Mouse (Mus musculus): Measurements from ENCODE around the gene 4930519G04Rik.
"Not testable (repeated sequence)": the region's sequence is repeated elsewhere in the genome, so short reads cannot be mapped to it uniquely, and the experiment has no call there.

Gene 4930519G04Rik

DNA sequence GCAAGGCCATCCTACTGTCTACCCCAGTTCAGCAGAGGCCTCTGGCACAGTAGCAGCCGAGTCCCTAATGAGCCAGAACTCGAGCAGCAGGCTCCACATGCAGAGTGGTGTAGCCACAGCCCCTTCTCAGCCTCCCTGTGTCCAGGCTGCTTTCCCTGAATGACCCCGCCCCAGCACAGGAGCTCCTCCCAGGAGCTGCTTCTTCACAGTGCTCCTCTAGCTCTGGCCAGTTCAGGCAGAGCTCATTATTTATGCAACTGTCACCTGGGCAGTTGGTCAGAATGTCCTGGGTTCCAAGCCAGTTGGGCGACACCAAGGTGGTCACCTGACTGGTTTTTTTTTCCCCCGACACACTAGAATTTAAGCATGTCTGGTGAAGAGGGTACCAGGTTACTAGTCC is at the start of gene 4930519G04Rik:
Gene 4930519G04Rik, plus strand, starts transcription at position 301 of the 400 bp plus-strand sequence.
- DNase-seq (ENCODE audit: low read depth in 1 of 2, low spot score in 2 of 2): not testable (repeated sequence)

DNA sequence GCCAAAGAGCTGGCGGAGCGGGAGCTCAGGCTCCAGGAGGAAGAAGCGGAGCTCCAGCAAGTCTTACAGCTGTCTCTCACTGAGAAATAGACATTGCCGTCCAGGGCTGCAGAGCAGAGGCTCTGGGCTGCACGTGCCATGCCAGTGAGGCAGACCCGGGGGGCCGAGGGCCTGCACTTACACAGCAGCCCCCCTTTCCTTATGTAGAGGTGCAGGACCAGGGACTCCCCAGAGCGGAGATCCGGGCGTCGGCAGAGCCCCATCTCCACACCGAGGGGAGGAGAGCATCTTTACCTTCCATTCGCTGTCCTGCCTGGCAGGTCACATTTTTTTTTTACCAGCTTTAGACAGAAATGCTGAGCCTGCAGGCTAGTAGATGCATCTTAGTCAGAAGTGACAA is 49.1 kb upstream of the 4930519G04Rik start:
- DNase-seq (ENCODE audit: low read depth in 1 of 2, low spot score in 2 of 2): no peak

GRCm38 (mm10) chr5:114804958-114805357 is 48.5 kb upstream of the 4930519G04Rik start:
- no peak for DNase-seq (ENCODE audit: low read depth in 1 of 2, low spot score in 2 of 2)

DNA sequence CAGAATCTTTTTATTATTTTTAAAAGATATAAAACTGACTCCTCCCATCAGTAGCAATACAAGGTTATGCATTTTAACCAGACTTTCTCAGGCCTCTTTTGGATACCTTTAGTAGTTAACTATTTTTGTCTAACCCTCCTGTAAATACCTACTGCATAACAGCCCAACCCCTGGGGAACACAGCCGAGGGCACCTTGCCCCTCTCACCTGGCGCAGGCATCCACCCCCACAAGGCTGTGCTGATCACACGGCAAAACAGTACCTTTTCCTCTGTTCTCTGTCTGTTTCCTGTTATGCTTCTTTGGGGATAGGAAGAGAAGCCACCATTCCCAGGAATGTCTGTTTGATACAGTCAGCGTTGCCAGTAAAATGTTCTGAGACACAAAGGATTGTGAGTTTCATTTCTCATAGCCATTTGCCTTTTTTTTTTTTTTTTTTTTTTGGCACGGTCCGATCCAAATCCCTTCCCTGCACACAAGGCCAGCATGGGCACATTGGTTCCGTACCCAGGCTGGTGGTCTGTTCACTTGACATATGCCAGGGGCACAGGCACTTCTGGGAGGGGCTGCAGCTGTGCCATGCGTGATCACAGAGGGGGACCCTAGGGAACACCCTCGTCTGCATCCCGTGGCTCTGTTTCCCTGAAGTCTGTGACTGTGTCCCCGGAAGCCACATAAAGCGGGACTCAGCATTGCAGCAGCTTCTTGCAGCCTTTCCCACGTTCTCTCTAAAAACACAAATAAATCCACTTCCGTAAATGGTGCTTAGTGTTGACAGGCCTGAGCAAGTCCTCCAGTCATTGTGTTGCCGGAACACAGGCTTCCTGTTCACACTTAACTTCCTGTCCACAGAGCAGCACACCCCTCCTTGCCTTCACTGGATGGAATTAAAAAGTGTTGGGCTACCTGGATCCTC is 47.8 kb upstream of the 4930519G04Rik start:
- DNase-seq (ENCODE audit: low read depth in 1 of 2, low spot score in 2 of 2): peak in 1 of 2 experiments; percentile 45

DNA sequence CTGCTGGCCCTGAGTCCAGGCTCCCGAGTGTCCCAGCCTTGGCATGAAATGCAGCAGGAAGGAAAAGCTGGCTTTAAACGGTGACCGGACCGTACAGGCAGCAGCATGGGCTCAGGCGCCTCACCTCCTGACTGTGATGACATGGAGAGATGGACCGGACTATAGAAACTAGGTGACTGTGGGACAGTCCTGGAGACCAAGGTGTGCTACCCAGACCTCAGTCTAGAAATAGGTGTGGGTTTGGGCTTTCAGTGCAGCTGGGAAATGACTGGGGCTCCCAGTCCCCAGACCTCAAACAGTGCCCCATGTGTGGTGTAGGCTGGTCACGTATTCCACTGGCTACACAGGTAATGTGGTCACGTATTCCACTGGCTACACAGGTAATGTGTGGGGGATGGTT is 46.8 kb upstream of the 4930519G04Rik start:
- no peak for DNase-seq (ENCODE audit: low read depth in 1 of 2, low spot score in 2 of 2)

- no peak for DNase-seq (ENCODE audit: low read depth in 1 of 2, low spot score in 2 of 2)
Measured at GRCm38 (mm10) chr5:114807063-114807462, 46.4 kb upstream of the 4930519G04Rik start.

GRCm38 (mm10) chr5:114807468-114807867 is 46.0 kb upstream of the 4930519G04Rik start:
- DNase-seq (ENCODE audit: low read depth in 1 of 2, low spot score in 2 of 2): no peak

DNA sequence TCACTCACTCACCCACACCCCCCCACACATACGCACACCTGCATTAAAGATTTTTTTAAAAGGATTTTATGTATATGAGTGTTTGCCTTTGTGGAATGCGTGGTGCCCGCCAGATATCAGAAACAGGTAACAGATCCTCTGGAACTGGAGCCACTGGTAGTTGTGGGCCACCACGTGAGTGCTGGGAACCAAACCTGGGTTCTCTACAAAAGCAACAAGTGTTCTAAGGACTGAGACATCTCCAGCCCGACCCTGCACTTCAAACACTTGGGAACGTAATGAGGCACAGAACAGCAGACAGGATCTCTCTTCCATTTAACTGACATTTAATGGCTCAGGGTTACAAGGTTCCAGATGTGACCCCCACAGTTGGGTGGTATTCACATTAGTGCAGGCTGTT is 45.6 kb upstream of the 4930519G04Rik start:
- DNase-seq (ENCODE audit: low read depth in 1 of 2, low spot score in 2 of 2): no peak

GRCm38 (mm10) chr5:114808385-114808784 is 45.1 kb upstream of the 4930519G04Rik start:
- DNase-seq (ENCODE audit: low read depth in 1 of 2, low spot score in 2 of 2): no peak

DNA sequence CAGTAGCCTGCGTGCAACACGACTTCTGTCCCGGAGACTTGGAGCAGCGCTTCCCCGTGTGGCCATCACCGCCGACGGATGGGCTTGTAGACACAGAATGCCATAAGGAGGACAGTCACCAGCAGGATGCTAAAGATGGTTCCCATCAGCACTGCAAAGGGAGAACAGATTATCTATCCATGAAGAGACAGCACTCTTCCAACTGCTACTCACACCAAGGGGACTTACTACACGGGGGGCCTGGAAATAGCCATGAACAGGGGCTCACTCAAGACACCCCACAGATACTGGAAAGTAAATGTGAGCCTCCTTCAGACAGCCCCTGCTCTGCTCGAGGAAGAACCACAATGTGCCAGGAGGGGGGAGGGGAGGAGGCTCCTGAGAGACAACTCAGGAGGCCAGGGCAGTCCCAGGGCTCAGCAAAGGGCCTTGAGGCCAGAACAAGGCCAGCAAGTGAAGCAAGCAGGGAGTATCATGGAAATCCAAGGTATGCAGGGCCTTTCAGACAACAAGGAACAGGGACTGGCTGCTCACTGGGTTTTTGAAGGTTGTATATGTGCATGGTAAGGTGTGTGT is 44.2 kb upstream of the 4930519G04Rik start:
- no peak for DNase-seq (ENCODE audit: low read depth in 1 of 2, low spot score in 2 of 2)

- DNase-seq (ENCODE audit: low read depth in 1 of 2, low spot score in 2 of 2): no peak
Measured at GRCm38 (mm10) chr5:114809826-114810225, 43.6 kb upstream of the 4930519G04Rik start.

GRCm38 (mm10) chr5:114813525-114814181 is 39.8 kb upstream of the 4930519G04Rik start:
- peak; percentile 30 to 52 for DNase-seq (ENCODE audit: low read depth in 1 of 2, low spot score in 2 of 2)

DNA sequence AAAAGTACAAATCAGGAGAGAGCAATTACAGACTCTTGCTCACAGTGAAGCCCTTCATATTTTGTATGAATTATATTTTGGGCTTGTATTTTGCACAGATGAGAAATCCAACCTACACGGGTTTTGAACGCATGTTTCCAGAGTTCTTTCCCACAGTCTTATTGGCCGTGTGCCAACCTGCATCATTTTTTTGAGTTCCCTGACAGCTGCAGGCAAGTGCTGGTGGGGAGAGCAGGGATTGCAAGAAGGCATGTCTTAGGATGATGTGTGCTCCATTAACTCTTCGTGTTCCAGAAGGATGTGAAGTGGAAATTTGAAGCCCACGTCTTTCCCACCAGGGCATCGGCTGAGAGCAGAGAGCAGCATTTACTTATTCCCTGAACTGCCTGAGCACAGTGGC is 36.9 kb upstream of the 4930519G04Rik start:
- no peak for DNase-seq (ENCODE audit: low read depth in 1 of 2, low spot score in 2 of 2)

DNA sequence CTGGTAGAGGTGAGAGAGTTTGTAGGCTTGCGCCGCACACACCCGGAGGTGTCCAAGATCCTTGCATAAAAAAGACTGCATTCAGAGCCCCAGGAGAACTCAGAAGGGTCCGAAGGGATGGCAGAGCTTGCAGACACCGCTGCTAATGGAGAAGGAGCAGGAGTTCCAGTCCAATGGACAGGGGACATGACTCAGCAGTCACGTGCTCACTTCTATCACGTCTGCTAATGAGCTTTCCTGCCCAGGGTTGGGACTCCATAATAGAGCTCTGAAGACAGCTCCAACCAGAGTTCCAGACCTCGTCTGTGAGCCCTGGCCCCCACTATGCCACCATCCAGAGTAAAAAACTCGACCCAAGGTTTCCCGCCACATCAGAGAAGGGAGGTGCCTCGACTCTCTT is 35.3 kb upstream of the 4930519G04Rik start:
- no peak for DNase-seq (ENCODE audit: low read depth in 1 of 2, low spot score in 2 of 2)

DNA sequence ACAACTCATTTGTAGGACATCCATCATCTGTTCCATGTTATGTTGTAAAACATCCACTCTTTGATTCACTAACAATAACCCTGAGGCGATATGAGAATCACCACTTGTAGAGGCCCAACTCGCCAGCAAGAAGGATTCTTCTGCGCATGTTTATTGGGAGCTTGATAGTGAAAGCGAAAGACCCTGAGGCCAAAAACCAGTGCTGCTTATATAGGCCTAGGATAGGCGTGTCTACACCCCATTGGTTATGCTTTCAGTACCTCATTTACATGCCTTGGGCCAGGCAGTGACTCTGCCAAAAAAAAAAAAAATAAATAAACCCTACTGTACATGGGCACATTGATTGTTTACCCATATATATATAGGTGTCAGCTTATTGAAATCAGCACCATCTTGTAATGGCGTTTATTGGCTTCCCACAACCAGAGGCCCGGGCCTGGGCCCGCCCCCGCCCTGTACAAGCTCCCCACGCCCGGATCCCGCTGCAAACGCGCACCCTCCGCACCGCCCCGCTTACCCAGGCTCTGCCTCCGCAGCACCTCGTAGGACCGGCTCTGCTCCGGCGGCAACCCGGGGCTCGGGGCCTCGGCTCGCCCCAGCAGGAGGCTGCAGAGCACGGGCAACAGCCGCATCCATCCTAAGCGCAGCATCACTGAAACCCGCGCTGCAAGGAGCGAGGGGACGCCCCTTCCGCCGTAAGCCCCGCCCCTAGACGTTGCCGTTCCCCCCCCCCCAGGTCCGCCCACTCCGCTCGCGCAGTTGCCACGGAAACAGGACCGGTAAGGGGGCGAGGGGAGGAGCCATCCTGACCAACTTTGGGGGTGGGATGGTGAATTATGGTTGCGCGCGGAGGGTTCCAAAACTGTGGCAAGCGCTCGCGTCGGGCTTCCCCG is 30.4 kb upstream of the 4930519G04Rik start, which contains the start of gene 1500011B03Rik:
Gene 1500011B03Rik, minus strand, starts transcription at position 673 of the 893 bp plus-strand sequence.
- DNase-seq (ENCODE audit: low read depth in 1 of 2, low spot score in 2 of 2): no peak

DNA sequence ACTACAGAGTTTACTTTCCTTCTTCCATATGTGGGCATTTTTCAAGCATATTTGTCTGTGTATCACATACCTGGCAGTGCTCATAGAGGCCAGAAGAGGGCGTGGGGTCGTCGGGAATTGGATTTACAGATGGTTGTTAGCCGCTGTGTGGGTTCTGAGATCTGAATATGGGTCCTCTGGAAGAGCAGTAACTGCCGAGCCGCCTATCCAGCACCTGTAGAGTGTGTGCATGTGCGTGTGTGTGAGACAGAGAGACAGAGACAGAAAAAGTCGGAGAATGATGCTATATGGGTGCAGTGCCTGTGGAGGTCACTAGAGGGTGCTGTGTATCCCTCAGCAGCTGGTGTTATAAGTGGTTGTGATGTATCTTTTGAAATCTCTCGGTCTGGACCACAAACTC is 29.3 kb upstream of the 4930519G04Rik start:
- peak in 1 of 2 experiments; percentile 33 for DNase-seq (ENCODE audit: low read depth in 1 of 2, low spot score in 2 of 2)

GRCm38 (mm10) chr5:114825978-114826691 is 27.3 kb upstream of the 4930519G04Rik start:
- no peak for DNase-seq (ENCODE audit: low read depth in 1 of 2, low spot score in 2 of 2)

- DNase-seq (ENCODE audit: low read depth in 1 of 2, low spot score in 2 of 2): no peak
Measured at GRCm38 (mm10) chr5:114827427-114827826, 26.0 kb upstream of the 4930519G04Rik start.

GRCm38 (mm10) chr5:114829740-114830139 is 23.7 kb upstream of the 4930519G04Rik start:
- DNase-seq (ENCODE audit: low read depth in 1 of 2, low spot score in 2 of 2): no peak

GRCm38 (mm10) chr5:114836886-114837285 is 16.6 kb upstream of the 4930519G04Rik start:
- DNase-seq (ENCODE audit: low read depth in 1 of 2, low spot score in 2 of 2): no peak
